23 mouse cellular contexts compared by ENCODE assay signal in genomic region chr8:72334144-72334641, GRCm38 (mm10). TPM values are rescaled to one million over a fixed set of nuclear protein-coding genes. Genes with fewer than 3 reads are reported as not detected.
A peak's percentile ranks its signal among the peaks of the same experiment; 100 is the strongest.
DNase-seq lines count a peak whose midpoint lies in the region; ATAC-seq and TF ChIP-seq lines count a peak whose summit lies in the region.
"Had no signal": no experiment of that assay in that cellular context is flagged by ENCODE, and none has a peak within 500 bp of the region (broad histone marks: within the 10 kb centered on the region; RNA-seq: fewer than 3 reads in every experiment).

No protein-coding gene starts in this region.

- no peak for TF ChIP-seq CTCF in left cerebral cortex, adult 2 months (IDR thresholded peaks at IDR 0.05)
- no peak for TF ChIP-seq CTCF in intestine, postnatal 0 days (IDR thresholded peaks at IDR 0.05; ENCODE audit: low read depth)

- H3K27ac ChIP-seq in left cerebral cortex, adult 2 months = peak overlapping the region; percentile 24; the same call in 1 of the 2 replicates
- H3K27ac ChIP-seq in intestine, postnatal 0 days (ENCODE audit: low read depth, low read length) = no peak overlapping the region
- H3K27ac ChIP-seq: embryonic facial prominence, embryonic 10.5 days; forebrain, embryonic 13.5 days; heart, embryonic 10.5 days; hindbrain, embryonic 13.5 days; hindbrain, postnatal 0 days had no signal

- intact Hi-C loops in left cerebral cortex, adult 2 months (cut with DNase I) = no loop called here

- no peak overlapping the region for H3K9ac ChIP-seq in intestine, postnatal 0 days (ENCODE audit: low read depth, low read length)
- H3K9ac ChIP-seq: forebrain, embryonic 13.5 days; forebrain, postnatal 0 days; hindbrain, embryonic 13.5 days had no signal

- no peak overlapping the region for H3K4me3 ChIP-seq in left cerebral cortex, adult 2 months
- no peak overlapping the region for H3K4me3 ChIP-seq in intestine, postnatal 0 days (ENCODE audit: low read depth, low read length)
- H3K4me3 ChIP-seq: embryonic facial prominence, embryonic 10.5 days; forebrain, embryonic 13.5 days; heart, embryonic 10.5 days; hindbrain, embryonic 13.5 days had no signal

- no peak for ATAC-seq in intestine, postnatal 0 days
- ATAC-seq: CD4-positive, CD25-positive, alpha-beta regulatory T cell, adult 4 months; forebrain, embryonic 13.5 days; forebrain, postnatal 0 days; hindbrain, postnatal 0 days had no signal

- no peak overlapping the region for H3K4me2 ChIP-seq in intestine, postnatal 0 days (replicated peaks; ENCODE audit: low read depth)
- H3K4me2 ChIP-seq: forebrain, embryonic 13.5 days; hindbrain, embryonic 13.5 days had no signal

- H3K4me1 ChIP-seq in intestine, postnatal 0 days (replicated peaks; ENCODE audit: control insufficient read depth, insufficient read depth, low read length) = no peaks in the 10 kb centered on the region
- H3K4me1 ChIP-seq: forebrain, embryonic 13.5 days; hindbrain, embryonic 13.5 days had no signal

- H3K36me3 ChIP-seq in intestine, postnatal 0 days (ENCODE audit: control insufficient read depth, insufficient read depth) = peaks cover 27% of the 10 kb centered on the region

- DNase-seq in adrenal gland, adult 2 months = peak; percentile 45
- DNase-seq in adrenal gland, adult 18-20 months (ENCODE audit: low spot score in 2 of 2) = no peak
- DNase-seq in left cerebral cortex, adult 2 months (ENCODE audit: extremely low spot score in 1 of 2, low spot score in 2 of 2) = no peak
- DNase-seq in left cerebral cortex, adult 8-10 months (ENCODE audit: low spot score in 2 of 2) = no peak
- peak; percentile 96 for DNase-seq in ZHBTc4 (ENCODE audit: low read depth, low spot score)
- DNase-seq in cerebellum, postnatal 10 days = no peak
- DNase-seq: adrenal gland, postnatal 10 days; B cell, adult 2 months; cerebellum, adult 11-12 months; cerebellum, adult 9-10 months; forebrain, postnatal 0 days; gastrocnemius, postnatal 25 days; heart, adult 11 months; heart, postnatal 14 days; kidney, adult 18-20 months had no signal

- 84% methylated on average over 4 of the region's 4 CpGs for WGBS in intestine, postnatal 0 days

- H3K27me3 ChIP-seq in intestine, postnatal 0 days (replicated peaks; ENCODE audit: control insufficient read depth, insufficient read depth, low read length) = no peaks in the 10 kb centered on the region
- H3K27me3 ChIP-seq: forebrain, embryonic 13.5 days; hindbrain, embryonic 13.5 days had no signal

- no peaks in the 10 kb centered on the region for H3K9me3 ChIP-seq in intestine, postnatal 0 days (ENCODE audit: control insufficient read depth)
- H3K9me3 ChIP-seq: embryonic facial prominence, embryonic 10.5 days; forebrain, embryonic 13.5 days; G1E; heart, embryonic 10.5 days; hindbrain, embryonic 13.5 days had no signal

RNA-seq across cellular contexts. Expression of gene Klf2, which starts 15.4 kb away (rescaled TPM):
- total RNA-seq in adrenal gland, adult 2 months (2021) = 10 to 100 TPM; 34.4 to 53.0 TPM
- polyA plus RNA-seq in adrenal gland, adult 2 months (2012; rRNA removed) = 94.5 and 128 TPM in 2 replicates
- total RNA-seq in adrenal gland, adult 18-20 months (2021) = 10 to 100 TPM; 44.4 to 68.3 TPM
- total RNA-seq in left cerebral cortex, adult 2 months (2021) = 10 to 100 TPM; 17.1 to 32.3 TPM
- 10 to 100 TPM; 10.9 to 16.5 (median 13.2) TPM for total RNA-seq in left cerebral cortex, adult 8-10 months (2022)
- polyA plus RNA-seq in intestine, postnatal 0 days (2015; fragmentation: Nextera tagmentation; extraction: Ambion mirVana) = 8.9 and 11.1 TPM in 2 replicates

RNA-seq across cellular contexts. Expression of gene Gm10282, which starts 29.1 kb away (rescaled TPM):
- total RNA-seq in adrenal gland, adult 2 months (2021) = 10 to 100 TPM in 1 of 2 experiments, 1 to 10 TPM in 1; 6.4 to 17.1 TPM
- 0.10 and 0.33 TPM in 2 replicates for polyA plus RNA-seq in adrenal gland, adult 2 months (2012; rRNA removed)
- 10 to 100 TPM in 1 of 2 experiments, 1 to 10 TPM in 1; 4.1 to 11.3 TPM for total RNA-seq in adrenal gland, adult 18-20 months (2021)
- 1 to 10 TPM; 3.9 to 6.2 TPM for total RNA-seq in left cerebral cortex, adult 2 months (2021)
- 1 to 10 TPM; 5.1 to 8.2 (median 6.0) TPM for total RNA-seq in left cerebral cortex, adult 8-10 months (2022)
- polyA plus RNA-seq in intestine, postnatal 0 days (2015; fragmentation: Nextera tagmentation; extraction: Ambion mirVana) = 6.8 and 7.8 TPM in 2 replicates

Comparison
In these comparisons a context has a peak if more than half of its experiments do, and no peak if none do; other contexts are left out.
1. DNase-seq: peak in adrenal gland, adult 2 months (single experiment) and ZHBTc4 (single experiment); none in adrenal gland, adult 18-20 months (0 of 2), left cerebral cortex, adult 2 months (0 of 2), left cerebral cortex, adult 8-10 months (0 of 2) and cerebellum, postnatal 10 days (0 of 2).